In the genomic region with DNA sequence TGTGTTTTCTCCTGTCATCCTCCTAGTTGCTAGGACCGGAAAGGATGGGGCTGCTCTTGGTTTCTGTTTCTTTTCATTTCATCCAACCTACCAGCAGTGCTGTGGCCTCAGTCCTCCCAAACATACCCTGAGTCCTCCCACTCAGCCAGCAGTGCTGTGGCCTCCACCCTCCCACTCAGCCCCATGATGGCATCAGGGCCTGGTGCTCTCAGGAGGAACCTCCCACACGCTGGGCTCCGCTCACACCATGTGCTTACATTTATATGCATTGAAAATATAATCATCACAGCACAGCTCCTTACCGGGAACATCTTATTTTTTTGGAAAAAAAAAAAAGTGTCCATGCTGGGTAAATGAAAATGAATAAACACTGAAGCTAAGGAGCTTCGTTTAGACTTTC, we compare ENCODE assay signal across 25 mouse cellular contexts. TPM values are rescaled to one million over a fixed set of nuclear protein-coding genes. Genes with fewer than 3 reads are reported as not detected.
DNase-seq lines count a peak whose midpoint lies in the region; ATAC-seq lines count a peak whose summit lies in the region.
"Had no signal": no experiment of that assay in that cellular context is flagged by ENCODE, and none has a peak within 500 bp of the region (broad histone marks: within the 10 kb centered on the region; RNA-seq: fewer than 3 reads in every experiment).

No protein-coding gene starts in this region.

- no peaks in the 10 kb centered on the region for H3K36me3 ChIP-seq in midbrain, embryonic 16.5 days (ENCODE audit: control insufficient read depth, insufficient read depth, low read length)
- H3K36me3 ChIP-seq: embryonic facial prominence, embryonic 15.5 days; G1E; heart, embryonic 12.5 days had no signal

- H3K27me3 ChIP-seq in midbrain, embryonic 16.5 days (ENCODE audit: control insufficient read depth, insufficient read depth, low read depth, low read length), result no peaks in the 10 kb centered on the region
- H3K27me3 ChIP-seq: embryonic facial prominence, embryonic 15.5 days; heart, embryonic 12.5 days had no signal

- peak; percentile 85 for ATAC-seq in frontal cortex, adult (ENCODE audit: low TSS enrichment)
- ATAC-seq in midbrain, embryonic 16.5 days, result no peak
- ATAC-seq: hindbrain, embryonic 16.5 days had no signal

- H3K4me3 ChIP-seq in midbrain, embryonic 16.5 days (ENCODE audit: low read depth, low read length), result no peak overlapping the region
- H3K4me3 ChIP-seq: embryonic facial prominence, embryonic 15.5 days; heart, embryonic 12.5 days; myocyte had no signal

- 74% methylated on average over 5 of the region's 5 CpGs for WGBS in midbrain, embryonic 16.5 days

- H3K9ac ChIP-seq in midbrain, embryonic 16.5 days (ENCODE audit: low read depth, low read length), result no peak overlapping the region
- H3K9ac ChIP-seq: embryonic facial prominence, embryonic 15.5 days; heart, embryonic 12.5 days had no signal

- H3K4me1 ChIP-seq in midbrain, embryonic 16.5 days (ENCODE audit: control insufficient read depth, insufficient read depth, low read length), result peaks cover 53% of the 10 kb centered on the region
- H3K4me1 ChIP-seq: embryonic facial prominence, embryonic 15.5 days had no signal

- DNase-seq in kidney, postnatal 4 days, result peak; percentile 20 to 36
- DNase-seq in kidney, postnatal 25 days, result no peak
- DNase-seq in frontal cortex, postnatal 36 days (ENCODE audit: low spot score in 2 of 2), result peak; percentile 85 to 90
- DNase-seq in right cerebral cortex, adult 2 months (ENCODE audit: low spot score in 2 of 2), result peak; percentile 86 to 90
- DNase-seq in thymus, adult 18-20 months, result no peak
- no peak for DNase-seq in heart, adult 8-10 months (ENCODE audit: low spot score)
- DNase-seq: adrenal gland, postnatal 14 days; cerebellum, adult 9-10 months; gastrocnemius, postnatal 36 days; heart, postnatal 36 days; kidney, postnatal 14 days; lung, postnatal 14 days; thymus, adult 2 months had no signal

- H3K9me3 ChIP-seq in midbrain, embryonic 16.5 days (replicated peaks; ENCODE audit: control insufficient read depth, low read length, poor library complexity, severe bottlenecking), result no peaks in the 10 kb centered on the region
- H3K9me3 ChIP-seq: embryonic facial prominence, embryonic 15.5 days; G1E; heart, embryonic 12.5 days had no signal

- no peak overlapping the region for H3K4me2 ChIP-seq in midbrain, embryonic 16.5 days (ENCODE audit: low read length)
- H3K4me2 ChIP-seq: embryonic facial prominence, embryonic 15.5 days; heart, embryonic 12.5 days; midbrain, embryonic 11.5 days had no signal

- no peak overlapping the region for H3K27ac ChIP-seq in midbrain, embryonic 16.5 days (ENCODE audit: low read length)
- H3K27ac ChIP-seq: embryonic facial prominence, embryonic 15.5 days had no signal

RNA-seq across cellular contexts. Expression of a gene that starts 20.0 kb away (rescaled TPM):
- polyA plus RNA-seq in midbrain, embryonic 16.5 days (2015; fragmentation: Nextera tagmentation; extraction: Ambion mirVana), result 166 and 197 TPM in 2 replicates
- total RNA-seq in heart, adult 8-10 months (2022), result under 1 TPM; 0.12 to 0.38 (median 0.20) TPM
- total RNA-seq: neutrophil, adult 5-6 weeks had no signal

RNA-seq across cellular contexts. Expression of a gene that starts 32.5 kb away (rescaled TPM):
- polyA plus RNA-seq in midbrain, embryonic 16.5 days (2015; fragmentation: Nextera tagmentation; extraction: Ambion mirVana), result not detected in 2 replicates
- not detected for total RNA-seq in heart, adult 8-10 months (2022)
- total RNA-seq: adrenal gland, postnatal 14 days; G1E; gastrocnemius, postnatal 36 days; heart, postnatal 36 days; neutrophil, adult 5-6 weeks had no signal
- polyA plus RNA-seq: embryonic facial prominence, embryonic 15.5 days; forebrain, embryonic 11.5 days; G1E; heart, embryonic 12.5 days; hindbrain, embryonic 16.5 days; limb, embryonic 14.5 days; liver, embryonic 16.5 days; midbrain, embryonic 11.5 days; myocyte; thymus, adult 2 months had no signal

Comparison
In these comparisons a context has a peak if more than half of its experiments do, and no peak if none do; other contexts are left out.
1. DNase-seq: peak in kidney, postnatal 4 days (2 of 2), frontal cortex, postnatal 36 days (2 of 2) and right cerebral cortex, adult 2 months (2 of 2); none in kidney, postnatal 25 days (0 of 2), thymus, adult 18-20 months (0 of 2) and heart, adult 8-10 months (single experiment).